Mouse (Mus musculus) forebrain, embryonic 15.5 days (tissue): ENCODE data around the gene Slc4a4. TPM values are rescaled to one million over a fixed set of nuclear protein-coding genes. Genes with fewer than 3 reads are reported as not detected.

Experiments used
- ATAC-seq: fragments of 200-750 bp; cut with Nextera tagmentation; replicated peaks from 2 replicates; pipeline ENCODE4 v1.8.0; 2017; ENCODE audit warnings: mild to moderate bottlenecking, moderate TSS enrichment, moderate library complexity
- H3K27ac ChIP-seq: fragments of 300-500 bp; sonication (generic); replicated peaks from 2 replicates; pipeline ENCODE4 v1.5.1; 2015; ENCODE audit warnings: mild to moderate bottlenecking, inconsistent platforms
- H3K27me3 ChIP-seq: fragments of 300-500 bp; sonication (generic); 2 replicates; pipeline ENCODE4 v1.6.1; 2015; ENCODE audit warnings: inconsistent platforms
- H3K36me3 ChIP-seq: fragments of 300-500 bp; sonication (generic); 2 replicates; pipeline ENCODE4 v1.6.1; 2015; ENCODE audit warnings: mild to moderate bottlenecking, inconsistent platforms
- H3K4me1 ChIP-seq: fragments of 300-500 bp; sonication (generic); 2 replicates; pipeline ENCODE4 v1.6.1; 2015; ENCODE audit warnings: inconsistent platforms
- H3K4me2 ChIP-seq: fragments of 300-500 bp; sonication (generic); replicated peaks from 2 replicates; pipeline ENCODE4 v1.6.1; 2015; ENCODE audit warnings: mild to moderate bottlenecking, inconsistent platforms
- H3K4me3 ChIP-seq: fragments of 300-500 bp; sonication (generic); 2 replicates; pipeline ENCODE4 v1.5.1; 2015; ENCODE audit warnings: mild to moderate bottlenecking, inconsistent platforms
- H3K9ac ChIP-seq: fragments of 300-500 bp; sonication (generic); replicated peaks from 2 replicates; pipeline ENCODE4 v1.6.1; 2015; ENCODE audit warnings: mild to moderate bottlenecking, inconsistent platforms
- H3K9me3 ChIP-seq: fragments of 300-500 bp; sonication (generic); 2 replicates; pipeline ENCODE4 v1.6.1; 2016; ENCODE audit warnings: inconsistent platforms
- WGBS: fragments of 180-500 bp; shearing (Covaris S2); methylation state at CpG from one replicate; pipeline ENCODE4 v1.1.7; 2015; ENCODE audit warnings: mixed read lengths; 5-methylcytosine and 5-hydroxymethylcytosine counted together
- polyA plus RNA-seq: library from polyadenylated mRNA; unstranded; fragments of >200 nt; fragmentation: Nextera tagmentation; extraction: Ambion mirVana; gene quantifications from 2 replicates; pipeline ENCODE4 v1.2.1, GENCODE M21; 2015

Gene Slc4a4
- polyA plus RNA-seq, result 3.7 and 4.1 TPM in 2 replicates

- no peaks in the 10 kb centered on the region for H3K36me3 ChIP-seq
- H3K9ac ChIP-seq, result peak within 1 kb of the TSS; percentile 67
- H3K9me3 ChIP-seq, result no peaks in the 10 kb centered on the region
- peak within 1 kb of the TSS; percentile 70 for H3K4me3 ChIP-seq
- peak within 1 kb of the TSS; percentile 97 for H3K4me2 ChIP-seq
- WGBS, result under 1% methylated on average over 80 of the region's 119 CpGs
- ATAC-seq, result peak; percentile 86
- H3K4me1 ChIP-seq, result peaks cover 27% of the 10 kb centered on the region
- H3K27ac ChIP-seq, result 0 out of 2 replicates have a peak within 1 kb of the TSS, but pooled peaks have one; percentile 14
- H3K27me3 ChIP-seq, result no peaks in the 10 kb centered on the region
Measured at GRCm38 (mm10) chr5:88886668-88887555, at the start of gene Slc4a4. Gene Slc4a4, plus strand, starts transcription at chr5:88886818.

GRCm38 (mm10) chr5:88840080-88840798 is 46.4 kb upstream of the Slc4a4 start:
- H3K4me2 ChIP-seq, result no peak overlapping the region
- no peak for ATAC-seq
- H3K9me3 ChIP-seq, result no peaks in the 10 kb centered on the region
- H3K27me3 ChIP-seq, result no peaks in the 10 kb centered on the region
- H3K36me3 ChIP-seq, result no peaks in the 10 kb centered on the region
- H3K4me1 ChIP-seq, result no peaks in the 10 kb centered on the region
- H3K4me3 ChIP-seq, result no peak overlapping the region
- H3K9ac ChIP-seq, result no peak overlapping the region
- no peak overlapping the region for H3K27ac ChIP-seq
- WGBS, result 81% methylated on average over 5 of the region's 5 CpGs

DNA sequence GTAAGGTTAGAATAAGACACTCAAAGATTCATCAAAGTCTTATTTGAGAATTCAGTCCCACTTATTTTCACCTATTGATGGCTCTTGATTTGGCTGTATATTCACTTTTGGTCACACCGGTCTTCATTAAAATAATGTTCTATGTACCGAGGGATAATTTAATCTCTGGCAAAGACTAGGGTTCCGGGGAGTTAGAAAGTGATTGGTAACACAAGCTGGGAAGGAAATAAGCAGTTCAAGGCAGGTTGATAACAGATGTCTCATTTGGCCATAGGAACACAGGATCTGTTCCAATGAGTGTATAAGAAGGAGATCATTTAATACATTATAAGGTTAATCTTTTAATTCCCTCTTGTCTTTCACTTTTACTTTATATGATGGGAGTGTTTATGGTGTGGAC is 29.3 kb upstream of the Slc4a4 start:
- Histone ChIP-seq H3K9me3 (no peaks in the 10 kb centered on the region), H3K4me3 (no peak overlapping the region), H3K4me1 (no peaks in the 10 kb centered on the region), H3K9ac (no peak overlapping the region), H3K27me3 (no peaks in the 10 kb centered on the region), H3K4me2 (no peak overlapping the region), H3K36me3 (no peaks in the 10 kb centered on the region), H3K27ac (no peak overlapping the region)
- WGBS, result 78% methylated on average over 3 of the region's 3 CpGs
- ATAC-seq, result no peak

DNA sequence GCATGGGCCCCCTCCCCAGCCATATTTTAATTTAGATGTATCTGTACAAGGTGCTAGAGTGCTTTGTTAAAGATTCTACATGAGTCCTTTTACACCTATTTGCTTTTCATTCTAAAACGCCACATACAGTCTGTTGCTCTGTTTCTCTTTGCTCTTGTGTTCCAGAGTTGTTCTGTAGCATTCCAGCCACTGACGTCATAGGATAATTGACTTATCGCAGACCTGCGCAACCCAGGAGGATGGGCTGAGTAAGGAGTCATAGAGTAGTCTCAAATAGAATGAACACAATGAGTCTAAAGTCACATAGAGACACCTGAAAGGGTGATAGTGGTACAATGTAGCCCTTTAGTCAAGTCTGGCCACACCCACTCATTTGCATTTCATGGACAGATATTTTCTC is 28.8 kb upstream of the Slc4a4 start:
- no peak for ATAC-seq
- WGBS, result 90% methylated on average over 4 of the region's 4 CpGs
- H3K9me3 ChIP-seq, result no peaks in the 10 kb centered on the region

GRCm38 (mm10) chr5:88858226-88858625 is 28.4 kb upstream of the Slc4a4 start:
- H3K36me3 ChIP-seq, result no peaks in the 10 kb centered on the region
- H3K9ac ChIP-seq, result no peak overlapping the region
- WGBS, result 83% methylated on average over 4 of the region's 4 CpGs
- H3K9me3 ChIP-seq, result no peaks in the 10 kb centered on the region
- H3K27ac ChIP-seq, result no peak overlapping the region
- no peaks in the 10 kb centered on the region for H3K4me1 ChIP-seq
- H3K4me2 ChIP-seq, result no peak overlapping the region
- no peaks in the 10 kb centered on the region for H3K27me3 ChIP-seq
- no peak for ATAC-seq
- H3K4me3 ChIP-seq, result no peak overlapping the region

More for the DNA sequence above, 28.8 kb upstream of the Slc4a4 start:
- Histone ChIP-seq H3K4me1 (no peaks in the 10 kb centered on the region), H3K4me3 (no peak overlapping the region), H3K9ac (no peak overlapping the region), H3K36me3 (no peaks in the 10 kb centered on the region), H3K4me2 (no peak overlapping the region), H3K27ac (no peak overlapping the region), H3K27me3 (no peaks in the 10 kb centered on the region)

- no peak overlapping the region for H3K9ac ChIP-seq
- ATAC-seq, result no peak
- no peak overlapping the region for H3K4me3 ChIP-seq
- no peaks in the 10 kb centered on the region for H3K36me3 ChIP-seq
- WGBS, result 81% methylated on average over 3 of the region's 3 CpGs
- H3K27ac ChIP-seq, result no peak overlapping the region
- no peak overlapping the region for H3K4me2 ChIP-seq
- H3K9me3 ChIP-seq, result no peaks in the 10 kb centered on the region
- H3K27me3 ChIP-seq, result no peaks in the 10 kb centered on the region
- H3K4me1 ChIP-seq, result no peaks in the 10 kb centered on the region
Measured at GRCm38 (mm10) chr5:88862163-88862562, 24.5 kb upstream of the Slc4a4 start.

DNA sequence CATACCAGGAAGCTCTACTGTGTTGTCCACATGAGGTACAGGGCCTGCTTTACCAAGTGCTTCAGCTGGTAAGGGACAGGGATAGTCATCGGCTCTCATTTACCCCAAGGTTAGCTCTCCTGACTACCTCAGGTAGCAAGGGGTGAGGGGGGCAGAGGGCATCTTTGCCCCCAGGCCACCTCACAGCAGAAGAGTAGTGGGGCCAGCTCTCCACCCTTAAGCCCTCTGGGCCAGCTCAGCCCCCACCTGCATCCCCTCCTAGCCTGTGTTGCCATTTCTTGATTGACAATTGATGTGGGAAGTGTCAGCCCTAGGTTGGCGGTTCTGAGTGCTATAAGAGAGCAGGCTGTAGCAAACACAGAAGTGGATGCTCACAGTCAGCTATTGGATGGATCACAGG is 23.8 kb upstream of the Slc4a4 start:
- Histone ChIP-seq H3K9ac (no peak overlapping the region), H3K4me2 (no peak overlapping the region), H3K27me3 (no peaks in the 10 kb centered on the region), H3K9me3 (no peaks in the 10 kb centered on the region), H3K27ac (no peak overlapping the region), H3K36me3 (no peaks in the 10 kb centered on the region), H3K4me1 (no peaks in the 10 kb centered on the region), H3K4me3 (no peak overlapping the region)
- WGBS, result 92% methylated on average over 2 of the region's 2 CpGs
- ATAC-seq, result no peak

DNA sequence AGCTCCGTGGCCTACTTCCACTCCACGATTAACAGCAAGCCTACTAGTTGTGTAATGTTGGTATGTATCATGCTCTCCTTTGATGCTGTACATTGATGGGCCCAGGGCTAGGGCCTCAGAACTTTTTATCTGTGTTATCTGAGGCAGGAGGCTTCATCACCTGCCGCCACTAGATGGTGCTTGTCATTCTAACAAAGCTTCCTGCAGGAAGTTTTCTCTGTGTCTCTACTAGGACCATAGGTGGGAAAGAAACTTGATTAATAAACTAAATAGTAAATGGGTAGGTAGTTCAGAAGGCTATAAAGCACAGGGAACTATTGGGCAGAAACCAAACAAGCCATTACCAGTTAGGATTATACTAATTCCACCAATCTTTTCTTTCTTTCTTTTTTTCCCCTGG is 2.5 kb upstream of the Slc4a4 start:
- ATAC-seq, result no peak
- 20% methylated on average over 3 of the region's 3 CpGs for WGBS
- no peak overlapping the region for H3K4me3 ChIP-seq
- peaks cover 24% of the 10 kb centered on the region for H3K4me1 ChIP-seq
- no peaks in the 10 kb centered on the region for H3K36me3 ChIP-seq
- no peak overlapping the region for H3K9ac ChIP-seq
- H3K9me3 ChIP-seq, result no peaks in the 10 kb centered on the region
- no peaks in the 10 kb centered on the region for H3K27me3 ChIP-seq
- H3K27ac ChIP-seq, result no peak overlapping the region
- H3K4me2 ChIP-seq, result no peak overlapping the region

- H3K4me1 ChIP-seq, result peaks cover 27% of the 10 kb centered on the region
Measured at GRCm38 (mm10) chr5:88885503-88885902, 1.1 kb upstream of the Slc4a4 start.

GRCm38 (mm10) chr5:88885944-88886343 is 674 bp upstream of the Slc4a4 start:
- WGBS, result 49% methylated on average over 5 of the region's 5 CpGs
- Histone ChIP-seq H3K27ac (no peak overlapping the region), H3K4me1 (peaks cover 27% of the 10 kb centered on the region), H3K9me3 (no peaks in the 10 kb centered on the region), H3K4me3 (peak overlapping the region; percentile 70; the same call in 1 of the 2 replicates), H3K4me2 (peak overlapping the region; percentile 97), H3K27me3 (no peaks in the 10 kb centered on the region), H3K9ac (no peak overlapping the region), H3K36me3 (no peaks in the 10 kb centered on the region)
- no peak for ATAC-seq

More at GRCm38 (mm10) chr5:88885503-88885902, 1.1 kb upstream of the Slc4a4 start:
- Histone ChIP-seq H3K27me3 (no peaks in the 10 kb centered on the region), H3K36me3 (no peaks in the 10 kb centered on the region), H3K4me3 (no peak overlapping the region), H3K4me2 (no peak overlapping the region), H3K9me3 (no peaks in the 10 kb centered on the region), H3K27ac (no peak overlapping the region), H3K9ac (no peak overlapping the region)
- 59% methylated on average over 3 of the region's 3 CpGs for WGBS
- no peak for ATAC-seq

DNA sequence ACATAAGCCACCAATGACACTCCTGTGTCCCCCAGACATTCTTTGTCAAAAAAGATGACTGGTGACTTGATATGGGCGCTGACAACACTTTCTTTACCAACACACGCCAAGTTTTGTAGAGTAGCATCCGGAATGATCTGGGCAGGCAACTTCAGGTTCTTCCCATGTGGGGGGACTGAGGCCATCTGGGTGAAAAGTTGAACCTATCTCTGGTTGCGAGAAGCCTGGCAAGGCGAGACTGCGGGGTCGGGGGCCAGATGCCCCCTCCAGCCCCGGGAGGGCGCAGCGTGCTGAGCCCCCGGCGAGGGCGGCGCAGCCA is 310 bp upstream of the Slc4a4 start:
- H3K4me1 ChIP-seq, result peaks cover 27% of the 10 kb centered on the region
- no peak for ATAC-seq
- H3K36me3 ChIP-seq, result no peaks in the 10 kb centered on the region
- H3K9me3 ChIP-seq, result no peaks in the 10 kb centered on the region
- peak overlapping the region; percentile 67 for H3K9ac ChIP-seq
- no peaks in the 10 kb centered on the region for H3K27me3 ChIP-seq
- H3K4me2 ChIP-seq, result peak overlapping the region; percentile 97
- H3K4me3 ChIP-seq, result peak overlapping the region; percentile 70
- 0% methylated on average over 14 of the region's 14 CpGs for WGBS
- 0 out of 2 replicates have a peak overlapping the region, but pooled peaks have one; percentile 14 for H3K27ac ChIP-seq
